Mouse (Mus musculus) liver, adult 2 months (tissue): ENCODE measurements around the gene Ascc2.

Source experiments
- CTCF ChIP-seq: fragments of 200-500 bp; IDR thresholded peaks from 2 replicates; pipeline ENCODE4 v1.5.1; 2011; ENCODE audit warnings: low read depth, low read length, control low read depth
- POLR2A ChIP-seq: fragments of 200-500 bp; IDR thresholded peaks from 2 replicates; pipeline ENCODE4 v1.6.1; 2011; ENCODE audit warnings: low read length, control low read depth; ENCODE audit not compliant: insufficient read depth; ENCODE audit errors: extremely low read depth

- TF ChIP-seq POLR2A (no peak), CTCF (no peak)
Observed at GRCm38 (mm10) chr11:4591811-4592210, 45.7 kb upstream of the Ascc2 start.
